Mouse (Mus musculus) heart, postnatal 0 days (tissue): ENCODE data around the gene Ccl27a. TPM values are rescaled to one million over a fixed set of nuclear protein-coding genes. Genes with fewer than 3 reads are reported as not detected.
"Not testable (repeated sequence)": the region's sequence is repeated elsewhere in the genome, so short reads cannot be mapped to it uniquely, and the experiment has no call there.

Experiments
- ATAC-seq: fragments of 200-750 bp; cut with Nextera tagmentation; 2 replicates; pipeline ENCODE4 v1.8.0; 2017; ENCODE audit warnings: low read depth, moderate number of reproducible peaks, moderate library complexity; ENCODE audit not compliant: insufficient read depth
- DNase-seq: peaks from one replicate; pipeline ENCODE4 v3.0.0-alpha.2; 2016; ENCODE audit warnings: low spot score
- H3K27ac ChIP-seq: fragments of 300-500 bp; sonication (generic); 2 replicates; pipeline ENCODE4 v1.5.1; 2014; ENCODE audit warnings: low read depth, mild to moderate bottlenecking
- H3K27me3 ChIP-seq: fragments of 300-500 bp; sonication (generic); 2 replicates; pipeline ENCODE4 v1.6.1; 2014; ENCODE audit warnings: low read length, mixed read lengths; ENCODE audit not compliant: control insufficient read depth, insufficient read depth
- H3K36me3 ChIP-seq: fragments of 300-500 bp; sonication (generic); replicated peaks from 2 replicates; pipeline ENCODE4 v1.6.1; 2014; ENCODE audit warnings: low read length, mixed read lengths; ENCODE audit not compliant: control insufficient read depth, insufficient read depth
- H3K4me1 ChIP-seq: fragments of 300-500 bp; sonication (generic); 2 replicates; pipeline ENCODE4 v1.6.1; 2014; ENCODE audit warnings: antibody characterized with exemption; ENCODE audit not compliant: control insufficient read depth, insufficient read depth
- H3K4me2 ChIP-seq: fragments of 300-500 bp; sonication (generic); 2 replicates; pipeline ENCODE4 v1.6.1; 2014; ENCODE audit warnings: low read depth, mild to moderate bottlenecking, low read length, moderate library complexity
- H3K4me3 ChIP-seq: fragments of 300-500 bp; sonication (generic); 2 replicates; pipeline ENCODE4 v1.5.1; 2014; ENCODE audit warnings: low read depth, low read length
- H3K9ac ChIP-seq: fragments of 300-500 bp; sonication (generic); replicated peaks from 2 replicates; pipeline ENCODE4 v1.6.1; 2014; ENCODE audit warnings: low read depth, low read length, mixed read lengths
- H3K9me3 ChIP-seq: fragments of 300-500 bp; sonication (generic); replicated peaks from 2 replicates; pipeline ENCODE4 v1.6.1; 2016; ENCODE audit warnings: low read length; ENCODE audit not compliant: control insufficient read depth
- CTCF ChIP-seq: IDR thresholded peaks from 2 replicates; pipeline ENCODE4 v1.5.1; 2016; ENCODE audit warnings: antibody characterized with exemption, control low read depth, low read depth
- EP300 ChIP-seq: IDR thresholded peaks from 2 replicates; pipeline ENCODE4 v1.6.1; 2016; ENCODE audit warnings: antibody characterized with exemption, low read depth
- WGBS: fragments of 180-500 bp; shearing (Covaris S2); extraction: QIAGEN DNeasy Blood & Tissue Kit; methylation state at CpG from one replicate; pipeline ENCODE4 v1.1.7; 2014; 5-methylcytosine and 5-hydroxymethylcytosine counted together
- polyA plus RNA-seq: library from polyadenylated mRNA; unstranded; fragments of >200 nt; fragmentation: Nextera tagmentation; extraction: Ambion mirVana; gene quantifications from 2 replicates; pipeline ENCODE4 v1.2.1, GENCODE M21; 2015
- total RNA-seq: library from RNA; depleted of rRNA; stranded (reverse); fragments of >200 nt; gene quantifications from 2 replicates; pipeline ENCODE4 v1.2.3, GENCODE M21; 2014; ENCODE audit warnings: low replicate concordance

Gene Ccl27a
- total and polyA plus RNA-seq, 2 experiments from 2014 or later = 49.4 to 73.7 TPM

DNA sequence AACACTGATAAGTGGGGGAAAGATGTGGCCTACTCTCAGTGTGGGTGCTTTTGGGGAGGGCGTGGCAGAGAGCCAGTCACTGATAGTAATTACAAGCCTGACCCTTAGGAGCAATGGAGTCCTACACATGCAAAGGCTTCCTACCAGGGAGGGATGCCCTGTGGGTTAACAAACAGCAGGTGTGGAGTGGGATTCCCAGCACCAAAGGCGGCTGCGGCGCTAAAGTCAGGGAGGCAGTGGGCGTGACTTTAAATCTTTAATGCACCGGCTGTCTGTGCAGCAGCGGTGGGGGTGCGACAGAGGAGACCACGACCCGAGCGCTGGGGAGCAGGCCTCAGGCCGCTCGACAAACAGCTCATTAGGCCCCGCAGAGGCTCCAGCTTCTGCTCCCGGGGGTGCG, 1.1 kb downstream of the Ccl27a start:
- not testable (repeated sequence) for ATAC-seq, DNase-seq

DNA sequence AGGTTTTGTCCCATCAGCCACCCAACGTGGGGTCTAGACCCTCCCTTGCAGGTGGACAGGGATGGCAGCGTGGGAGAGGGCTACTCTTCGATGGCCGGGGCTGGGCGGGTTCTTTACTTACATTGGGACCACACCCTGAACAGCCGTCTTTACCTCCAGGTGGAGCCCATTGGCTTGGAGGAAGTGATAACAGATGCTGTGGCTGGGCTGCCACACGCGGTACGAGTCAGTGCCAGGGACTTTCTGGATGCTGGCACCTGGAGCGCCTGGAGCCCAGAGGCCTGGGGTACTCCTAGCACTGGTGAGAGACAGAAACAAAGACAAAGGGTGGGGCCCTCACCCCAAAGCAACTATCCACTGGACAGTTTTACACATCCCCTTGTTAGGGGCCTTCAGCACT, 6.7 kb downstream of the Ccl27a start:
- H3K36me3 ChIP-seq, H3K9ac ChIP-seq, H3K27me3 ChIP-seq, H3K27ac ChIP-seq, H3K9me3 ChIP-seq, H3K4me1 ChIP-seq, H3K4me2 ChIP-seq, H3K4me3 ChIP-seq, DNase-seq, ATAC-seq: not testable (repeated sequence)
- WGBS = 78% methylated on average over 10 of the region's 10 CpGs

More for the DNA sequence above, 1.1 kb downstream of the Ccl27a start:
- 13% methylated on average over 7 of the region's 16 CpGs for WGBS
- H3K9ac ChIP-seq, H3K27ac ChIP-seq, H3K27me3 ChIP-seq, H3K36me3 ChIP-seq, H3K9me3 ChIP-seq, H3K4me1 ChIP-seq: not testable (repeated sequence)
- Histone ChIP-seq H3K4me3 (peak overlapping the region; percentile 26), H3K4me2 (0 out of 2 replicates have a peak overlapping the region, but pooled peaks have one; percentile 30)

DNA sequence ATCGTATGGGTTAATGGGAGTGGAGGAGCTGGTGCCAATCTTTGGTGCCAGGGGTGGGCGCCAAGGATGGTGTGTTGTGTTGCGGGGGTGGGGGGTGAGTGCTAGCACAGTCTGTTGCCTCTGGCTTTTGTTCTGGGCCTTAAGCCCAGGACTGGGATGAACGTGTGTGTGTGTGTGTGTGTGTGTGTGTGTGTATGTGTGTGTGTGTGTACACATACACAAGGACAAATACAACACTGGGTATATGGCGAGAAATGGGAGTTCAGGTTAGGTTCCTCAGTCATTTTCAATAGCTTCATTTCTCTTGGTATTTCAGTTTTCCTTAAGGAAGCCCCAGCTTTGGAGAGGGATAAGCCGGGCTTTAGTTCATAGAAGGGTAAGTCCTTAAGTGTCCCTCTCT, 10.9 kb downstream of the Ccl27a start:
- not testable (repeated sequence) for H3K9ac ChIP-seq, ATAC-seq, H3K4me2 ChIP-seq, H3K9me3 ChIP-seq, H3K4me3 ChIP-seq, H3K27me3 ChIP-seq, H3K36me3 ChIP-seq, H3K27ac ChIP-seq, DNase-seq
- WGBS = 77% methylated on average over 3 of the region's 6 CpGs
- peaks cover 32% of the 10 kb centered on the region for H3K4me1 ChIP-seq

DNA sequence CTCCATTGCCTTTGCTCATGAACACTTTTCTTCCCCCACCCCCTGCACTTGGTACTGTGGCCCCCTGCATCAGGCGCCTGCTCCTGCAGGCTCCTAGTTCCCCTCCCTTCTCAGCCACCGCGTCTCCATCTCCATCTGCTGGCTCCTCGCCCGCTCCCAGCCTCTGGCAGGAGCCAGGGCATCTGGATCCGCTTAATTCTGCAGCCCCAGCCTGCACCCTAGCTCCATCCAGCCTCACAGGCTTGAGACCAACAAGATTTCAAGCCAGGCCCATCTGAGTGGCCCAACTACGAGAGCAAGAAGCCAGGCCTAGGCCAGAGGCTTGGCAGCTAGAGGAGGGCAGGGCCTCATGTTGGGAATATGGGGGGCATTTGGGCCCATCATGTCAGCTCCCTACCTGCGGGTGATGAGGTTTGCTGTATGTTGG, 11.3 kb downstream of the Ccl27a start:
- not testable (repeated sequence) for H3K4me3 ChIP-seq, H3K9me3 ChIP-seq, H3K36me3 ChIP-seq, H3K27me3 ChIP-seq, ATAC-seq
- Histone ChIP-seq H3K9ac (peak overlapping the region; percentile 60; the same call in 1 of the 2 replicates), H3K4me2 (peak overlapping the region; percentile 74), H3K4me1 (peaks cover 32% of the 10 kb centered on the region), H3K27ac (peak overlapping the region; percentile 97)
- peak; percentile 41 for DNase-seq
- WGBS = 36% methylated on average over 8 of the region's 8 CpGs

DNA sequence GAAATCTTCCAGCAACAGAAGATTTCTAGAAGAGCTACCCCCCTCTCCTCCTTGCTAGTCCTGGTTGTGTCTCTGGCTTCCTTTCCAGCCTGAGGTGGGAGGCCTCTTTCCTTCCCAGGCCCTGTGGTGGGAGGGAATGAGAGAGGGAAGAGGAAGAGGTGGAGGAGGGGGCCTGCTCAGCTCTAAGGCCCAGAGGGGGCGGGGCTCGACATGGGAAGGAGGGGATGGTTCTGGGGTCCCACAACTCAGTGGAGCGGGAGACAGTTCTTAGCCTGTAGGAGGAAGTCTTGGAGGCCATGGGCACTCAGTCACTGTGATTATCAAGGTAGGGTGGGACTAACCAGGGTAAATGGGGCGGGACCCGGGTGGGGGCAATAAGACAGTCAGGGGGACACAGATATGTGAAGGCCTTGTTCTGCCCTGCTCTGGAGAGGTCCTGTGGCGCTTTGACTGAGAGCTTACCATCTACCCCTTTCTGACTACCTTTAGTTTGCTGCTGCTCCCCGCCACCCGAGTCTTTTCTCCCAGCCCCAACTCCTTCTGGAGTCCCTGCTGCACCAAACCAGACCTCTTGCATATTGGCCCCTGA, 11.9 kb downstream of the Ccl27a start:
- TF ChIP-seq EP300 = no peak
- TF ChIP-seq CTCF = no peak
- Histone ChIP-seq H3K9ac (peak overlapping the region; percentile 60; the same call in 1 of the 2 replicates), H3K27ac (peak overlapping the region; percentile 97), H3K4me3 (peak overlapping the region; percentile 52), H3K4me1 (peaks cover 32% of the 10 kb centered on the region), H3K4me2 (peak overlapping the region; percentile 74), H3K9me3 (no peaks in the 10 kb centered on the region), H3K27me3 (no peaks in the 10 kb centered on the region), H3K36me3 (peaks cover 15% of the 10 kb centered on the region)
- DNase-seq (no peak), ATAC-seq (no peak)
- WGBS = 46% methylated on average over 8 of the region's 8 CpGs

DNA sequence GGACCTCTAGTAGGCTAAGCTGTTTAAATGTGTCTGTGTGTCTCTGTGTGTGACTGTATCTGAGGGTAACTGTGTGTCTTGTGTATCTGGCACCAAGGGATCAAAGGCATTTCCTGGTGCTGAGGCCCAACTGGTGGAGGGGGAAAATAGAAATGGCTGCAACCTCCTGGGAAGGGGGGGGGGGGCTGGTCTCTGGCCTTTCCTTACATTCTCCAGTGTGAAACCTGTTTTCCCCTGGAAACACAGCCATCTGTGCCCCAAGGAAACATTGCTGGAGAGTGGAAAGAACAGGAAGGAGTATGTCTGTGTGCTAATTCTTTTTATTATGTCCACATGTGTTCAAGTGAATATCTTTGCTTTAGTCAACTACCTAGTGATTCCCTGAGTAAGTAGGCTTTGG, 12.4 kb downstream of the Ccl27a start:
- ATAC-seq = no peak
- TF ChIP-seq EP300 = no peak
- no peak for TF ChIP-seq CTCF

More for the DNA sequence above, 12.4 kb downstream of the Ccl27a start:
- Histone ChIP-seq H3K27me3 (no peaks in the 10 kb centered on the region), H3K4me1 (peaks cover 32% of the 10 kb centered on the region), H3K27ac (peak overlapping the region; percentile 97), H3K4me2 (peak overlapping the region; percentile 74), H3K9ac (peak overlapping the region; percentile 60), H3K9me3 (no peaks in the 10 kb centered on the region), H3K4me3 (peak overlapping the region; percentile 52), H3K36me3 (peaks cover 20% of the 10 kb centered on the region)
- DNase-seq = no peak
